Mouse (Mus musculus) limb, embryonic 11.5 days (tissue): ENCODE measurements around the gene Catsperg1. TPM values are rescaled to one million over a fixed set of nuclear protein-coding genes. Genes with fewer than 3 reads are reported as not detected.
"Not testable (repeated sequence)": the region's sequence is repeated elsewhere in the genome, so short reads cannot be mapped to it uniquely, and the experiment has no call there.

ENCODE experiments used
- ATAC-seq: fragments of 200-750 bp; cut with Nextera tagmentation; 2 replicates; pipeline ENCODE4 v1.8.0; 2017; ENCODE audit warnings: low read depth; ENCODE audit not compliant: insufficient number of reproducible peaks, low FRiP score, low TSS enrichment
- DNase-seq: peaks from one replicate; pipeline ENCODE4 v3.0.0-alpha.2; 2015; ENCODE audit warnings: low spot score
- H3K27ac ChIP-seq: fragments of 300-500 bp; sonication (generic); replicated peaks from 2 replicates; pipeline ENCODE4 v1.5.1; 2014; ENCODE audit warnings: low read depth, mild to moderate bottlenecking, low read length
- H3K27me3 ChIP-seq: fragments of 300-500 bp; sonication (generic); 2 replicates; pipeline ENCODE4 v1.6.1; 2014; ENCODE audit warnings: mild to moderate bottlenecking, low read length, mixed read lengths; ENCODE audit not compliant: control insufficient read depth, insufficient read depth
- H3K36me3 ChIP-seq: fragments of 300-500 bp; sonication (generic); 2 replicates; pipeline ENCODE4 v1.6.1; 2014; ENCODE audit warnings: mild to moderate bottlenecking, low read length, moderate library complexity, mixed read lengths; ENCODE audit not compliant: control insufficient read depth, insufficient read depth
- H3K4me1 ChIP-seq: fragments of 300-500 bp; sonication (generic); 2 replicates; pipeline ENCODE4 v1.6.1; 2014; ENCODE audit warnings: low read length, mixed read lengths; ENCODE audit not compliant: control insufficient read depth, insufficient read depth
- H3K4me2 ChIP-seq: fragments of 300-500 bp; sonication (generic); 2 replicates; pipeline ENCODE4 v1.6.1; 2014; ENCODE audit warnings: low read depth, mild to moderate bottlenecking, moderate library complexity; ENCODE audit not compliant: severe bottlenecking
- H3K4me3 ChIP-seq: fragments of 300-500 bp; sonication (generic); 2 replicates; pipeline ENCODE4 v1.5.1; 2014; ENCODE audit warnings: low read depth, low read length
- H3K9ac ChIP-seq: fragments of 300-500 bp; sonication (generic); 2 replicates; pipeline ENCODE4 v1.6.1; 2014; ENCODE audit warnings: mild to moderate bottlenecking, low read length
- H3K9me3 ChIP-seq: fragments of 300-500 bp; sonication (generic); 2 replicates; pipeline ENCODE4 v1.6.1; 2016; ENCODE audit warnings: low read length; ENCODE audit not compliant: control insufficient read depth
- WGBS: fragments of 180-500 bp; shearing (Covaris S2); extraction: QIAGEN DNeasy Blood & Tissue Kit; methylation state at CpG from one replicate; pipeline ENCODE4 v1.1.7; 2014; 5-methylcytosine and 5-hydroxymethylcytosine counted together
- polyA plus RNA-seq: library from polyadenylated mRNA; unstranded; fragments of >200 nt; fragmentation: Nextera tagmentation; extraction: Ambion mirVana; gene quantifications from 2 replicates; pipeline ENCODE4 v1.2.1, GENCODE M21; 2014

Catsperg1 gene
- polyA plus RNA-seq, 1 experiment from 2014 or later = 0.45 TPM

DNA sequence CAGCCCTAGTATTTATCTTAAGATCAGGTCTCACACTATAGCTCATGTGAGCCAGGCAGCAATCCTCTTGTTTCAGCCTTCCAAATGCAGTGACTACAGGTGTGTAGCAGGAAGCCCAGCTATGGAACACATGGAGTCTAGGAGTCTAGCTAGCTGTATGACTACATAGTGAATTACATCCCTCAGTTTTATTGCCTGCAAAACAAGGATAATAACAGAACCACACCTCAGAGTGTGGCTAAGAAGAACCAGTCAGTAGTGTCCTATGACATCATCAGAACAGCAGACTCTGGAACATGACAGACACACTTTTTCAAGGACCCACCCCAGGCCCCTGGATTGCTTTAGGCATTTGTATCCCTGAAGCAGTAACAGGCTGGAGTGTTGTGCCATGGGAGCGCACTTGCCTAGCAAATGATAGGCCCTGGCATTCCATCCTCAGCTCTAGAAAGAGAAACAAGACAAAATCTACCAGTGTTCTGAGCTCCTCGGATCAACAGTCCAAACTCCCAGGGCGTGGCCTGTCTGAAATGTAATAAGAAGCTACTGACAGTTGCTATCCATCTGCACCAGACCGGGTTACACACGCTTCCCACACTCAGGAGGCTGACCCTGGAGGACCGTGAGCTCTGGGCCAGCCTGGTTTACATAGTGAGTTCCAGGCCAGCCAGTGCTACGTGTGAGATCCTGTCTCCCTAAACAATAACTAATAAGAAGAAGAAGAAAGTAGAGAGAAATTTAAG, 67.0 kb downstream of the Catsperg1 start:
- 88% methylated on average over 7 of the region's 7 CpGs for WGBS
- no peak overlapping the region for H3K4me3 ChIP-seq
- DNase-seq = no peak
- no peak for ATAC-seq
- no peak overlapping the region for H3K4me2 ChIP-seq
- no peak overlapping the region for H3K9ac ChIP-seq
- H3K27ac ChIP-seq = no peak overlapping the region
- no peaks in the 10 kb centered on the region for H3K27me3 ChIP-seq
- no peaks in the 10 kb centered on the region for H3K4me1 ChIP-seq
- no peaks in the 10 kb centered on the region for H3K36me3 ChIP-seq
- no peaks in the 10 kb centered on the region for H3K9me3 ChIP-seq

DNA sequence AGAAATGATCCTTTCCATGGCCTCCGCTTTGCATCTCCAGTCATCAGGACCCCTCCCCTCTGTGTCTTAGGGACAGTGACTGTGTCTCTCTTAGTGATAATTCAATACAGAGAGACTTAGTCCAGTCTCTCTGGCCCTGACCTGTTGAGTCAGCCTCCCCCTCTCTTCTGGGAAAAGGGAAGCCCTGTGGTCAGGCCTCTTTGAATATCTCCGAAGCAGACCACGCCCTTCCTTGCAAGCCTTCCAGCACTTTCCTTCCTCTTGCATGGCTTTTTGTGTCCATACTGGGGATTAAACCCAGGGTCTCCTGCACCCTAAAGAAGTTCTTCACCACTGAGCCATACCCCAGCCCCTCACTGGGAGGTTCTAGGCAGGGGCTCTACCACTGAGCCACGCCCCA, 69.8 kb downstream of the Catsperg1 start:
- H3K27me3 ChIP-seq = no peaks in the 10 kb centered on the region
- H3K9me3 ChIP-seq = no peaks in the 10 kb centered on the region
- DNase-seq (no peak), ATAC-seq (no peak)
- H3K27ac ChIP-seq = no peak overlapping the region
- H3K9ac ChIP-seq = no peak overlapping the region
- WGBS = 90% methylated on average over 4 of the region's 4 CpGs
- H3K4me1 ChIP-seq = no peaks in the 10 kb centered on the region
- no peak overlapping the region for H3K4me3 ChIP-seq
- H3K4me2 ChIP-seq = no peak overlapping the region
- H3K36me3 ChIP-seq = no peaks in the 10 kb centered on the region

DNA sequence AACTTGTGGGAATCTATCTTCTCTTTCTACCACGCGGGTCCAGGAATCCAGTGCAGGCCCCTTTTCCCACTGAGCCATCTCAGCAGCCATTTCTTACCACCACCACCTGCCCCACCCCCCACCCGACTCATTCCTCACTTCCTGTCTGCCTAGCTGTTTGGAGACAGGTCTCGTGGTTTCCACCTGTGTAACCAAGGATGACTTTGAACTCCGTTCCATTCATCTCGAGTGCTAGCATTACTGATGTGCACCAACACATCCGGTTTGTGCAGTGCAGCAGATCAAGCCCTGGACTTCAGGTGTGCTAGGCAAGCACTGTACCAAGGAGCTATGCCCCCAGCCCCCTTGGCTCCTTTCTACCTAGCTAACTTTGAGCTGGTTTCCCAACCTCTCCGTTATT, 72.4 kb downstream of the Catsperg1 start:
- DNase-seq = no peak

DNA sequence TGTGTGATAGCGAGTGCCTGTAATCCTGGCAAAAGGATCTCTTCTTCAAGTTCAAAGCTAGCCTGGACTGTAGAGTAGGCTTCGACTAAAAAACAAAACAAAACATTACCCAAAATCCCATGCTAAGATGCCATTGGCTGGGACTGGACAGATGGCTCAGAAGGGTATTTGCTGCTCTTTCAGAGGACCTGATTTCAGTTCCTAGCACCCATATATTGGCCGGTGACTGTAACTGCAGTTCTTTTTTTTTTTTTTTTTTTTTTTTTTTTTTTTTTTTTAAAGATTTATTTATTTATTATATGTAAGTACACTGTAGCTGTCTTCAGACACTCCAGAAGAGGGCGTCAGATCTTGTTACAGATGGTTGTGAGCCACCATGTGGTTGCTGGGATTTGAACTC, 74.6 kb downstream of the Catsperg1 start:
- 96% methylated on average over 3 of the region's 4 CpGs for WGBS
- H3K27me3 ChIP-seq, H3K4me1 ChIP-seq, H3K9ac ChIP-seq, H3K9me3 ChIP-seq, H3K36me3 ChIP-seq, H3K27ac ChIP-seq, H3K4me2 ChIP-seq, ATAC-seq, DNase-seq, H3K4me3 ChIP-seq: not testable (repeated sequence)

More for the DNA sequence above, 72.4 kb downstream of the Catsperg1 start:
- Histone ChIP-seq H3K4me3 (no peak overlapping the region), H3K9ac (no peak overlapping the region), H3K27ac (no peak overlapping the region), H3K9me3 (no peaks in the 10 kb centered on the region), H3K36me3 (no peaks in the 10 kb centered on the region), H3K4me2 (no peak overlapping the region), H3K4me1 (no peaks in the 10 kb centered on the region), H3K27me3 (no peaks in the 10 kb centered on the region)
- no peak for ATAC-seq
- 77% methylated on average over 8 of the region's 8 CpGs for WGBS

DNA sequence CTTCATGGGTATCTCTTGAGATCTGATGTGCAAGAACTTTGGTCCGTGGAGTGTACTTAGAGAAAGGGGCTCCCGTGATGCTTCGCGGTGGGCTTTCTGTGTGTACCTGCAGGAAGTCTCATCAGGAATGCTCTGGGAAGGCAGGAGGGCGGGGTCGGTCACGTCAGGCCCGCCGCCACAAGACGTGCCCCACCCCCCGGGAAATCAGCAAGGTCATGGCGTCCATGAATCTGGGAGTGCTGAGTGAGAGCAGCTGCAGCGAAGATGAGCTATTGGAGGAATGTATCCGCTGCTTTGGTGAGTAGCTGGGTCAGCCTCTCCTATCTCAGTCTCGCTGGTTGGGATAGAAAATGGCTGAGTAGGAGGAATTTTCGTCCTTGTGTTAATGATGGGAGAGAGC, 76.4 kb downstream of the Catsperg1 start:
- DNase-seq (no peak), ATAC-seq (no peak)
- Histone ChIP-seq H3K36me3 (no peaks in the 10 kb centered on the region), H3K4me2 (no peak overlapping the region), H3K9ac (no peak overlapping the region), H3K27ac (no peak overlapping the region), H3K27me3 (no peaks in the 10 kb centered on the region), H3K9me3 (no peaks in the 10 kb centered on the region), H3K4me1 (peaks cover 9% of the 10 kb centered on the region), H3K4me3 (no peak overlapping the region)
- 46% methylated on average over 16 of the region's 16 CpGs for WGBS

DNA sequence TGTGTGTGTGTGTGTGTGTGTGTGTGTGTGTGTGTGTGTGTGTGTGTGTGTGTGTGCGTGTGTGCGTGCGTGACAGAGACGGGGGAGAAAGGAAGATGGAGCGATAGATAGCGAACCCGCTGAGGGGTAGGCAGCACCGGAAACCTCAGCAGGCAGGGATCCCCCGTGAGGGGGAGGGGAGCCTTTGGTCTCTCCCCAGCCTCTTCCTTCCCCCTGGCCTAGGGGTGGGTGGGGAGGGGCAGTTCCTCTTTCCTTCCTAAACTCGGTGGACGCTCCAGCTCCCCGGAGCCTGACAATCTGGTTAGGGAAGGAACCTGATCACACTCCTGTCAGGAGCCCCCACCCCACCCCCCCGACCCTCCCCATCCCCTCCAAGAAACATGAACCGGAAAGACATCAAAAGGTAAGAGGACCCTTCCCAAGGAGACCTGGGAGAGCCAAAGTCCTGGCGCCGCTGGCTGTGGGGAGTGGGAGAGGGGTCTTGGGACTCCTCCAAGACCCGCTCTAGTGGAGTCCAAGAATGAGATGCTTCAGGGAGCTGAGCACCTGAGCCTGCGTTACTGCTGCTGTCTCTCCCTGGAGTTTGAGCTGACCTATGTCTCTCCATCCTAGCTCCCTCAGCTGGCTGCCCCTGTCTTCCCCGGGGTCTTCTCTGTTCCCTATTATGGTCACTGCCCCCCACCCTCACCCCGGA, 79.0 kb downstream of the Catsperg1 start, which contains the start of gene Rasgrp4:
Rasgrp4 (plus strand) TSS at position 159 of the 694 bp plus-strand sequence.
- no peaks in the 10 kb centered on the region for H3K36me3 ChIP-seq
- no peaks in the 10 kb centered on the region for H3K27me3 ChIP-seq
- H3K4me1 ChIP-seq = peaks cover 9% of the 10 kb centered on the region
- 1% methylated on average over 10 of the region's 20 CpGs for WGBS
- peak within 1 kb of the TSS; percentile 20; the same call in 1 of the 2 replicates for H3K4me3 ChIP-seq
- DNase-seq (peak; percentile 42), ATAC-seq (no peak)
- H3K9ac ChIP-seq = peak within 1 kb of the TSS; percentile 22; the same call in 1 of the 2 replicates
- peak within 1 kb of the TSS; percentile 50 for H3K4me2 ChIP-seq
- H3K27ac ChIP-seq = no peak within 1 kb of the TSS
- H3K9me3 ChIP-seq = no peaks in the 10 kb centered on the region

DNA sequence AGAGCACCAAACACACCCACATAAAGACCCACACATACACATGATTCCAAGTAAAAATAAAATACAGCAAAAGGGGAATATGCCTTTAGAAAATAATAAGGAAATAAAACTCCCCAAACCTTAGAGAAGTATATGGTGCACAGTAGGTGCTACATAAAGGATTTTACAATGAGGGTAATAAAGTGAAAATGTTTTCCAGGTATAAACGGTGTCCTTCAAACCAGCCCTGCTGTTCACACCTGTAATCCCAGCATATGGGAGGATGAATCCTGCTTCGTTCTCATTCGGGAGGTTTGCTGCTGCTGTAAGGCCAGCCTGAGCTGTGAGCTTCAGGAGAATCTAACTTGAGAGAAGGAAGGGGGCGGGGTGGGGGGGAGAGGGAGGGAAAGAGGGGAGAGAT, 79.6 kb downstream of the Catsperg1 start:
- Histone ChIP-seq H3K9ac (no peak overlapping the region; the same call in 1 of the 2 replicates), H3K4me1 (peaks cover 9% of the 10 kb centered on the region), H3K27me3 (no peaks in the 10 kb centered on the region), H3K4me2 (peak overlapping the region; percentile 50; the same call in 1 of the 2 replicates), H3K27ac (no peak overlapping the region), H3K9me3 (no peaks in the 10 kb centered on the region), H3K4me3 (no peak overlapping the region), H3K36me3 (no peaks in the 10 kb centered on the region)
- no peak for DNase-seq
- 2% methylated on average over 4 of the region's 4 CpGs for WGBS
- ATAC-seq = no peak
